Mouse (Mus musculus) ovary, adult 18-20 months (tissue): ENCODE measurements around the gene Gpr3.

Experiments
- DNase-seq: peaks from one replicate; pipeline ENCODE4 v3.0.0; 2022; ENCODE audit warnings: low spot score, mixed read lengths

Gene Gpr3

GRCm38 (mm10) chr4:133211751-133212561 is at the start of gene Gpr3, which contains the start of gene Cd164l2:
Gpr3 (minus strand) TSS chr4:133212536.
Cd164l2 (plus strand) TSS chr4:133212131.
- DNase-seq: no peak

DNA sequence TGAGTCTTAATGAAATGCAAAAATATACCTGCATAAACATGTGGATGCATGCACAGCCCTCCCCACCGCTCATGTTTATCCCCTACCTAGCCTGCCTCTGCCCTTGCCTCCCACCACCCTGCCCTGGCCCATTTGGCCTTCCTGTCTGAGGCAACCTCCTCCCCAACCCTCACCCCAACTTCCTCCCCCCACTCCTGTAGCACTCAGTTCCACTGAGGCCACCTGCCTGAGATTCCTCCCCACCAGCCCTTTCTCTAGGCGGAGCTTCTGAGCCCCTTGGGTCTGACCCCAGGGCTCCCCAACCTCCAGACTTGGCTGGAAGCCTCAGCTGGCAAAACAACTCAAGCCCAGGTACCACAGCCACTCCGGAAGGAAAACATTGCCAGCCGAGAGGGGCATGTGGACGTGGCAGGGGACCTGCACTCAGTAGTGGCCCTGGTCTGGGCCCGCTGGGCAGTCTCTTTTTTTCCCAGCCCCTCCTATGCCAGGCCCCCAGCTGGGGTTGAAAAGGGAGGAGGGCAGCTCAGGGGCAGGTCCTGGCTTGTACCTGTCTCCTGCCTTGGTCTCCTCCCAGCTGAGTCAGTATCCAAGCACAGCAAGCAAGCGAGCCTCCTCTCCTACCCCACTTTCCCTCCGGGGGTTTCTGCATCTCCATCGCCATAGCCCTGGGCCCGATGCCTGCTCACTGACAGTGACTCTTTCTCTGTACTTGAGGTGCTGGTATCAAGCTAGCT is 49.5 kb upstream of the Gpr3 start:
- no peak for DNase-seq

- no peak for DNase-seq
Observed at GRCm38 (mm10) chr4:133257798-133258408, 45.6 kb upstream of the Gpr3 start.

- no peak for DNase-seq
Observed at GRCm38 (mm10) chr4:133257230-133257629, 44.9 kb upstream of the Gpr3 start.

- DNase-seq: no peak
Observed at GRCm38 (mm10) chr4:133256820-133257219, 44.5 kb upstream of the Gpr3 start.

DNA sequence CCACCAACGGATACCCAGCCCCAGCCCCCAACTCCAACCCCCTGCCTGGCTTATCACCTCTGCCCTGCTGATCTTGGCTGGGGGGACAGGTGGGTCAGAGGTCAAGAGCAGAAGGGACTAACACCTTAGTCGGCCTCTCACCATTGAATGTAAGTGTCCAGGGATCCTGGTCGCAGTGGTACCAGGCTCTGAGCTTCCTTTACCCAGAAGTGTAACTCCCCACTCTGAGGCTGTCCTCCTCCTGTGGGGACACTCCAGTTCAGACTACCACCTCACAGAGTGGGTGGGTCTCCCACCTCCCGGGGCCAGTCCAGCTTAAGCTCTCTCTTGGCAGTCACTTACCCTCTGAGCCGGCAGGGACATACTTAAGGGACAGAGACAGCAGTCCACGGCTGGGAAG is 43.1 kb upstream of the Gpr3 start:
- no peak for DNase-seq

GRCm38 (mm10) chr4:133253412-133253811 is 41.1 kb upstream of the Gpr3 start:
- DNase-seq: no peak

DNA sequence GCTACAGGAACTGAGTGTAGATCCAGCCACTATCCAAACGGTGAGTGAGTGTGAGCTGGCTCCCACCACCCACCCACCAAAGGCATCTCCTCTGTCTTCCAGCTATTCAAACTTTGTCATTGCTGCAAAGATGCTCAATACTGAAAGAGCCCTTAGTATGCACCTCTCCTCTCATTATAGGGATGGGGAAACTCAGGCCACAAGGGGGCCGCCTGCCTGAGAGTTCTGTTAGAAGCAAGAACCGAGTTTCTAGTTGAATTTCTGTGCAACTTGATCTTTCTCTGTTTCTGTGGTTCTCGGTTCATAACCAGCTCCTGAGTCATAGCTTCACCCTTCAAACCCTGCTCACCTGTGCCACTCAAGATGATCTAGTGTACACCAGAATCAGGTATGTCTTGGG is 39.8 kb upstream of the Gpr3 start:
- DNase-seq: no peak

- DNase-seq: no peak
Observed at GRCm38 (mm10) chr4:133251214-133251613, 38.9 kb upstream of the Gpr3 start.

DNA sequence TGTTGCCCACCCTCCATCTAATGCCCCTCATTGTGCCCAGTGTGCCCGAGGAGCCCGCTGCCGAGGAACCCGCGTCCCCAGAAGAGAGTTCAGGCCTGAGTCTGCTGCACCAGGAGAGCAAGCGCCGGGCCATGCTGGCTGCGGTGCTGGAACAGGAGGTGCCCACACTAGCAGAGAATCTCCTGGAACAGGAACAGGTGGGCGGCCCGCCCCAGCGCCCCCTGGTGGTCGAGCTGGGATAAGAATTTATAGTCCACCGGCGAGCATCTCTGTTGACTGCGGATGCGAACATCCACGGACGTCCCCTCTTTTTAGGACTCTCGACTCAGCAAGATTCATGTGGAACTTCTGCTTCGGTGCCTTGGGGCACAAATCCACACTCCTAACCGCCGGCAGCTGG is 38.3 kb upstream of the Gpr3 start:
- peak; percentile 40 for DNase-seq

DNA sequence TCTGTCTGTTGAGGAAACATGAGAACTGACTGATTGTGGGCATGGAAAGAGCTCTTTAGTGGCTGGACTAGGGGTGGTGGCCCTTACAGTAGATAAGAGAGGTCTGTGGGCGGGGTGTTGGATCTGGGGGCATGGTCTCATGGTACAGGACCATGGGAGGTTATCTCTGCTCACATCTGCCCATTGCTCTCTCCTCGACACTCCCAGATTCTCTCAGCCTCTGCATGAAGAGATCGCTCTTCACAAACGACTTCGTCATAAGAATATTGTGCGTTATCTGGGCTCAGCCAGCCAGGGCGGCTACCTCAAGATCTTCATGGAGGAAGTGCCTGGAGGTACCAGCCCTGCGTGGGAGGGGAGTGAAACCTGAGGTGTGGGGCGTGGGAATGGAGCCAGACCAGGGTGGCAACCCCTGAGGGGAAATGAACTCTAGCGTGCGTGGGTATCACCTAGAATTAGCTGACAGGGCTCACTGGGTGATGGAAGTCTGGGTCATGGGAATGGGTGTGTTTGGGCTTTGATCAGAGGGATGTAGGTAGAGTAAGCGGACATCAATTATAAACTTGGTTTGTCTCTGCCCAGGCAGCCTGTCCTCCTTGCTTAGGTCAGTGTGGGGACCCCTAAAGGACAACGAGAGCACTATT is 35.6 kb upstream of the Gpr3 start:
- no peak for DNase-seq

DNA sequence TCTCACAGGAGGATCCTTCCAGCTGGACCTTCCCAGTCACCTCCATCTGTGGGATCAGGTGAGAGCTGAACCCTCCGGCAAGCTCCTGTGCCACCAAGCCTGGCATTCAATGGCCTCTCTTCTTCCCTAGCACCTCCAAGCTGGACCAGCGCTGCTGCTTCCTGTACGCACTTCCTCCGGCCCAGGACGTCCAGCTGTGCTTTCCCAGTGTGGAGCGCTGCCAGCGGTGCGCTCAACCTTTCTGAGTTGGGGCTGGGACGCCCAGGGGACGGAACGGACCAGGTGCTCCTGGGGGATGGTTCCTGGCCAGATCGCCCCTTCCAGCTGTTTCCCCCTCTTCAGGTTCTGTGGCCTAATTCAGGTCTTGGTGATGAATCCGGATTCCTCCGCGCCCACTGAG is 34.7 kb upstream of the Gpr3 start:
- no peak for DNase-seq

DNA sequence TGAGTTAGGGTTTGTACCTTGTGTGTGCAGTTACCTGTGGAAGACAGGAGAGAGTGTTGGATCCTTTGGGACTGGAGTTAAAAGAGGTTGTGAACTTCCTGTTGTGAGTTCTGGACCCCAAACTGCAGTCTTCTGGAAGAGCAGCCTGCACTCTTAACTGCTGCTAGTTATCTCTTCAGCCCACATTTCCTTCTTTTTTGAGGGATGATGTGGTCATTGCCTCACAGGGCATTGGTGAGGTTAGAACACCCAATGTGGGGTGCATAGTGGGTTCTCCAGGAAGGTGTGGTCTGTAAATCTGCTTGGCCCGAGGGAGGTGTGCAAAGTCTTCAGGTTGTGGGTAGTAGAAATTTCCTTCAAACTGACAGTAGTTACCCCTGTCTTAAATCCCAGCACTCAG is 32.0 kb upstream of the Gpr3 start:
- DNase-seq: no peak

- DNase-seq: no peak
Observed at GRCm38 (mm10) chr4:133243538-133243937, 31.2 kb upstream of the Gpr3 start.

DNA sequence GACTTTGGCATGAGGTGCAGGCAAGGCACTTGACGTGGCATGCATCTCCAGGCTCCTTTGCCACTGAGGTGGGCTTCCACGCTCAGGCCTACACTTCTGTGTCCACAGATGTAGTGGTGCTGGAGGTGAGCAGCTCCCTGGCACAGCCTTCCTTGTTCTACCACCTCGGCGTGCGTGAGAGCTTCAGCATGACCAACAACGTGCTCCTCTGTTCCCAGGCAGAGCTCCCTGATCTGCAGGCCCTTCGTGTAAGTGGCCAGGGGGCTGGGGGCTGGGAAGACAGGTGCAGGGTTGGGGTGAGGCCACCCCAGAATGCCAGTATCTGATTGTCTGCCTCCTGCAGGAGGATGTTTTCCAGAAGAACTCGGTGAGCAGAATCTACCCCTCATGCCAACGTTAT is 30.4 kb upstream of the Gpr3 start:
- DNase-seq: no peak

- no peak for DNase-seq
Observed at GRCm38 (mm10) chr4:133241910-133242309, 29.6 kb upstream of the Gpr3 start.

DNA sequence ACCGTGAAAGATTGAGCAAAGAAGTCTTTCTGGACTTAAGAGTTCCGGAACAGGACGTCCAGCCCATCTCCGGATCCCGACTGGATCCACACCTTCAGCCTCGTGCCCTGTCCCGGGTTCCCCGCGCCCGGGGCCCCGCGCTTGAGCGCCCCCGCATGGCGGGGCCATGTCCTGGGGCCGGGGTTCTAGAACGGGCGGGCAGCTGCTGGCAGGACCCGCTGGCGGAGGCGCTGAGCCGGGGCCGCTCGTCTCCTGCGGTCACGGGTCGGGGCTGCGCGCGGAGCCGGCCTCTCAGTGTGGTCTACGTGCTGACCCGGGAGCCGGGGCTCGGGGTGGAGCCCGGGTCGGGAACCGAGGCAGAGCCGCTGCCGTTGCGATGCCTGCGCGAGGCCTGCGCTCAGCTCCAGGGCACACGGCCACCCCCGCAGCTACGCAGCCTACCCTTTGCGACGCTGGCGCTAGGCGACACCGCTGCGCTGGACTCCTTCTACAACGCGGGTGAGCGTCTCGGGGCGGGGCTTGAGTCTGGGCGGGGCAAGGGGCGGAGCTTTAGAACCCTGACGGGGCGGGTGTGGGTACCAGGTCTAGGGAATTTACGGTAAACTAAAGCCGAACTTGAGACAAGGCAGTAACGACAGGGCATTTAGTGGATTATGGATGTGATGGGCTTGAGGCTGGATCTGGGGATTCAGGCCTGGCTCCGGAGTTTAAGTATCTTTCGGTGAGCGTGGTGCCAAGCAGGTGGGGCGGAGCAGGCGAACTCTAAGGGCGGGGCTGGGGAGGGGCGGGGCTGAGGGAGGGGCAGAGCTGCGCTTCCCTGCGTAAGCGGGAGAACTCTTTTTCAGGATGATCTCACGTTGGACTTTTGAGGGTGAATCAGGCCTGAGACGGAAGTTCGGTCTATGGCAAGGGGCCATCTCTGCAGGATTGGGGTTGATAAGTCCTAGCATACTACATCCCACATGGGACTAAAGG is 28.9 kb upstream of the Gpr3 start:
- DNase-seq: peak; percentile 80

GRCm38 (mm10) chr4:133240490-133240921 is 28.2 kb upstream of the Gpr3 start, which contains the start of gene Map3k6:
Map3k6 (plus strand) TSS chr4:133240818.
- peak; percentile 75 for DNase-seq

DNA sequence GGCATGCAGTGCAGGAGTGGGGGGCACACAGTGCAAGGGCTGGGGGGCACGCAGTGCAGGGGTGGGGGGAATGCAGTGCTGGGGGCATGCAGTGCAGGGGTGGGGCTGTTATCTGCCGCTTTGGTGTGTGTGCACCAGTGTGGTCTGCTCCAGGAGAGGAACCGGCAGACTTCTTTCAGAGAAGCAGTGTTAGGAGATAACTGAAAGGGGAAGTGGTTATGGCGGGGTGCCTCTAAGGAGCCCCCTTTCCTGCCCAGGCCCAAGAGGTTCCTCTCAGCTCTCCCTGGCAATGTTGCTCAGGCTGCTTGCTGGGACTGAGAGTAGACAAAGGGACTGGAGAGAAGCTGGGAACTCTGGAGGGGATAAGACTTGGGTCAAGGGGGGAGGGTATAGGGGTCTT is 25.6 kb upstream of the Gpr3 start:
- DNase-seq: no peak

DNA sequence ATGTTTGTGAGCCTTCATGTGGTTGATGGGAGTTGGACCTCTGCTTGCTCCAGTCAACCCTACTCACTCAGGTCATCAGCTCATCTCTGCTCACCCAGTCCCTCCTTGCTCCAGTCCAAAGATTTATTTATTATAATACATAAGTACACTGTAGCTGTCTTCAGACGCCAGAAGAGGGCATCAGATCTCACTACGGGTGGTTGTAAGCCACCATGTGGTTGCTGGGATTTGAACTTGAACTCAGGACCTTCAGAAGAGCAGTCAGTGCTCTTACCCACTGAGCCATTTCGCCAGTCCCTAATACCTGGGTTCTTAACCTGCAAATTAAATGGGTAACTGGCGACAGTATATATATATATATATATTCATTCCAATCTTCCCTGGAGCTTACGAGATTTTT is 23.1 kb upstream of the Gpr3 start:
- no peak for DNase-seq

DNA sequence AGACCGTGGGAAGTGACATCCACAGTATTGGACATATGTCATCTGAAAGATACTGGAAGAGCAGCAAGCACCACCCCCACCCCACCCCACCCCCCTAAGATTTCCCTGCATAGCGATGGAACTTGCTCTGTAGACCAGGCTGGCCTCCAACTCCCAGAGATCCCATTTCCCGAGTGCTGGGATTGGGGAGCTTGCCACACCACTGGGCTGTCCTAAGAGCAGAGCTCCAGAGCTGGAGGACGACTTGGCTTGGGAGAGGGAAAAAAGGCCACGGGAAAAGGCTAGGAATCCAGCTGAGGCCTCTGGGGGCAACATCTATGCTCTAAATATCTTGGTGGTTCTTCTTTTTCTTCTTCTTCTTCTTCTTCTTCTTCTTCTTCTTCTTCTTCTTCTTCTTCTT is 22.4 kb upstream of the Gpr3 start:
- no peak for DNase-seq
